Mouse (Mus musculus) left cerebral cortex, adult 2 months (tissue): Measurements from ENCODE around the gene St6galnac6. TPM values are rescaled to one million over a fixed set of nuclear protein-coding genes. Genes with fewer than 3 reads are reported as not detected.

Experiments
- DNase-seq, 2 experiments: peaks; one replicate each; pipeline ENCODE4 v3.0.0; 2021 to 2022; ENCODE audit warnings: low spot score in 2 of 2, mixed read lengths in 1 of 2; ENCODE audit errors: extremely low spot score in 1 of 2
- H3K27ac ChIP-seq: fragments of 200-600 bp; 2 replicates; pipeline ENCODE4 v1.8.1; 2022
- H3K4me3 ChIP-seq: fragments of 200-600 bp; 2 replicates; pipeline ENCODE4 v1.8.1; 2022
- CTCF ChIP-seq: fragments of 200-600 bp; IDR thresholded peaks from 2 replicates; pipeline ENCODE4 v1.8.1; 2022; ENCODE audit warnings: antibody characterized with exemption, mild to moderate bottlenecking, moderate library complexity
- intact Hi-C: fragments of 180-260 bp; cut with DNase I; formaldehyde crosslinking; loops from one replicate; pipeline ENCODE4 v1.15.1; 2025
- microRNA-seq, 2 experiments: library from miRNA; unstranded; fragments of <30 nt; microRNA quantifications; one replicate each; pipeline ENCODE4 v1.2.0; 2021
- total RNA-seq, 2 experiments: library from RNA; stranded (reverse); gene quantifications; 2 replicates each; pipeline ENCODE4 v1.2.3; 2021

Gene St6galnac6
- total RNA-seq, 2 experiments from 2014 or later: 122 to 133 TPM

DNA sequence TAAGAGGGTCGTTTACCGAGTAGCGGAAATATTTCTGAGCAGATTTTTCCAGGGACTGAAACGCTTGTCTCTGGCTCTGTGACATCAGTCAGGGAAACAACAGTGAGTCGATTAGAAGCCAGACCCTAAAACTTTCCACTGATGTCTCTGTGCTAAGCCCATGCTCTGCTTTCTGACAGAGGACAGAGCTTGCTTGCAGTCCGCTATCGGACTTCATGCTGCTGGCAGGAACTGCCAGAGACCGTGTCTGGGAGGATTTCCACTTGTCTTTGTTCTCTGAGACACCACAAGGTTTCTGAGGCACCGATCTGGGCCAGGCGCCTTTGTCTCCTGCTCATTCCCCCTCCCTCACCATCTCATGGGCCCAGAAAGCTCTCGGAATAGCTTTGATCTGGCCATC is 68.3 kb downstream of the St6galnac6 start:
- H3K27ac ChIP-seq: no peak overlapping the region
- no peak for TF ChIP-seq CTCF
- no peak for DNase-seq
- intact Hi-C loops: no loop called here
- no peak overlapping the region for H3K4me3 ChIP-seq

DNA sequence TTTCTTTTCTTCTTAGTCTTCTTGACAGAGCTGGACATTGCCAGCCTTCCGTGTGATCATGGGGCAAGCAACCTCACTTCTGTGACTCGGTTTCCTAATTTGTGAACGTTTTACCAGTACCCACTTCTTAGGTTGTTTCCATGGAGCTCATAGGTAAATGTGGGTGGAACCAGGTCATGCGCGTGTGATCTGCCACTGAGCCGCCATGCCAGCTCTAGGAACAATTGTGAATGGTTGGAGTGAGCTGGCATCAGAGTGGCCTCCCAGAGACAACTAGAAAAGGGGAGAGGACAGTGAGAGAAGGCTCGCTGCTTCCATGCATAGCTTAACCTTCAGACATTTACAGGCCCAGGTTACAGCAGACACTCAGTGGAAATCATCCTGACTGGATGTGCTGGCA is 68.7 kb downstream of the St6galnac6 start:
- DNase-seq: no peak
- intact Hi-C loops: no loop called here
- H3K4me3 ChIP-seq: no peak overlapping the region
- TF ChIP-seq CTCF: no peak
- H3K27ac ChIP-seq: no peak overlapping the region

DNA sequence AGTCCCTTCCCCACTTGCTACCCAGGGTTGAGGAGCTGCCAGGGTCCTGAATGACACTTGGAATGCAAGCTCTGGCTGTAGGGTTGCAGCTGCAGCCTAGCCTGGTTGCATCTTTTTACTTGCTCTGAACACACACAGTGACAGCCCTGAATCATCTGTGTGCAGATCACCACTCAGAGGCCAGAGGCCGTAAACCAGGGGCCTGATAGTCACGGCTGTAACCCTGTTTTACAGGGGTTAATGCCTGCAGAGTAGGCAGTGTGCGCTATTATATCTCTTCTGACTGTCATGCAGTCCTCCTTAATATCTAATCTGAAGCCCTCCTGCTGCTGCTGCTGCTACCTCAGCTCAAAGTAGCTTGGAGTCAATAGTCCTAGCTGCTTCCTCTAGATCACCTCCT is 70.4 kb downstream of the St6galnac6 start:
- no peak overlapping the region for H3K27ac ChIP-seq
- no peak for DNase-seq
- intact Hi-C loops: no loop called here
- TF ChIP-seq CTCF: no peak
- H3K4me3 ChIP-seq: no peak overlapping the region

Small RNA genes lying within 50 kb of the gene (microRNA-seq; reads per million reads assigned to microRNA genes)
- 0 reads per million in 2 experiments for gene Mir1954

Other genes starting within 250 kb of the St6galnac6 start
- gene Ciz1, start 247.4 kb upstream of the St6galnac6 start, total RNA-seq: 10 to 100 TPM; 89.7 to 90.1 TPM
- gene Dnm1, start 246.4 kb upstream of the St6galnac6 start, total RNA-seq: 1,000 to 10,000 TPM; 1,259 to 1,310 TPM
- gene 1110008P14Rik, start 217.8 kb upstream of the St6galnac6 start, total RNA-seq: 100 to 1,000 TPM; 341 to 349 TPM
- 10 to 100 TPM in 1 of 2 experiments, under 1 TPM in 1; 0.44 to 19.4 TPM for gene Lcn2, start 211.5 kb upstream of the St6galnac6 start, total RNA-seq
- gene Ptges2, start 203.8 kb upstream of the St6galnac6 start, total RNA-seq: 10 to 100 TPM; 47.2 to 47.8 TPM
- gene Naif1, start 149.3 kb upstream of the St6galnac6 start, total RNA-seq: 1 to 10 TPM; 3.3 to 3.7 TPM
- 10 to 100 TPM; 65.2 to 79.1 TPM for gene Slc25a25, start 148.3 kb upstream of the St6galnac6 start, total RNA-seq
- gene Fam102a, start 64.4 kb upstream of the St6galnac6 start, total RNA-seq: 10 to 100 TPM; 61.1 to 64.8 TPM
- 10 to 100 TPM; 79.4 to 82.6 TPM for gene Dpm2, start 28.9 kb upstream of the St6galnac6 start, total RNA-seq
- gene Pip5kl1, start 24.9 kb upstream of the St6galnac6 start, total RNA-seq: 10 to 100 TPM; 10.1 to 14.1 TPM
- gene 9430097D07Rik, start 24.0 kb upstream of the St6galnac6 start, total RNA-seq: 1 to 10 TPM in 1 of 2 experiments, under 1 TPM in 1; 0.75 to 1.1 TPM
- 10 to 100 TPM; 37.2 to 38.0 TPM for gene St6galnac4, start 12.6 kb upstream of the St6galnac6 start, total RNA-seq
- 100 to 1,000 TPM; 140 to 153 TPM for gene Ak1, start 22.0 kb downstream of the St6galnac6 start, total RNA-seq
- 10 to 100 TPM; 22.2 to 23.0 TPM for gene Eng, start 46.9 kb downstream of the St6galnac6 start, total RNA-seq
- 10 to 100 TPM in 1 of 2 experiments, 1 to 10 TPM in 1; 9.4 to 10.5 TPM for gene Fpgs, start 104.4 kb downstream of the St6galnac6 start, total RNA-seq
- gene Cdk9, start 113.4 kb downstream of the St6galnac6 start, total RNA-seq: 100 to 1,000 TPM; 129 to 134 TPM
- 10 to 100 TPM; 31.1 to 42.5 TPM for gene Sh2d3c, start 121.3 kb downstream of the St6galnac6 start, total RNA-seq
- 1 to 10 TPM; 1.6 to 2.2 TPM for gene 6330409D20Rik, start 141.3 kb downstream of the St6galnac6 start, total RNA-seq
- gene Tor2a, start 157.5 kb downstream of the St6galnac6 start, total RNA-seq: 10 to 100 TPM; 30.4 to 30.7 TPM
- under 1 TPM; 0.40 to 0.52 TPM for gene Ttc16, start 175.9 kb downstream of the St6galnac6 start, total RNA-seq
- 1 to 10 TPM; 7.9 to 9.3 TPM for gene Ptrh1, start 176.1 kb downstream of the St6galnac6 start, total RNA-seq
- under 1 TPM; 0.20 to 0.61 TPM for gene Cfap157, start 184.7 kb downstream of the St6galnac6 start, total RNA-seq
- 100 to 1,000 TPM; 947 to 984 TPM for gene Stxbp1, start 247.5 kb downstream of the St6galnac6 start, total RNA-seq